Mouse (Mus musculus): ENCODE results near the gene Mief2.

Mief2 gene

GRCm38 (mm10) chr11:60728260-60728761, at the start of gene Mief2:
Gene Mief2 (plus strand): TSS chr11:60728398.
- DNase-seq (ENCODE audit: low spot score in 2 of 2) = peak; percentile 94 to 96

DNA sequence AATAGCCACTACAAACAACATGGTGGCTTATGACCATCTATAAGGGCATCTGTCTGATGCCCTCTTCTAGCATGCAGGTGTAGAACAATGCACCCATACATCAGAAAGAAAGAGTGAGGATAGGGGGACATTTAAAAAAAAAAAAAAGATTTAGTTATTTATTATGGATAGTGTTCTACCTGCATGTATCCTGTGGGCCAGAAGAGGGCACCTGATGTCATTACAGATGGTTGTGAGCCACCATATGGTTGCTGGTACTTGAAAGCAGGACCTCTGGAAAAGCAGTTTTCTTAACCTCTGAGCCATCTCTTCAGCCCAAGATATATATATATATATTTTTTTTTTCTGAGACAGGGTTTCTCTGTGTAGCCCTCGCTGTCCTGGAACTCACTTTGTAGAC, 32.0 kb upstream of the Mief2 start:
- no peak for DNase-seq (ENCODE audit: low spot score in 2 of 2)

- DNase-seq (ENCODE audit: low spot score in 2 of 2) = no peak
Measured at GRCm38 (mm10) chr11:60697561-60697960, 30.6 kb upstream of the Mief2 start.

GRCm38 (mm10) chr11:60698806-60699523, 29.2 kb upstream of the Mief2 start:
- DNase-seq (ENCODE audit: low spot score in 2 of 2) = peak; percentile 13 to 23

DNA sequence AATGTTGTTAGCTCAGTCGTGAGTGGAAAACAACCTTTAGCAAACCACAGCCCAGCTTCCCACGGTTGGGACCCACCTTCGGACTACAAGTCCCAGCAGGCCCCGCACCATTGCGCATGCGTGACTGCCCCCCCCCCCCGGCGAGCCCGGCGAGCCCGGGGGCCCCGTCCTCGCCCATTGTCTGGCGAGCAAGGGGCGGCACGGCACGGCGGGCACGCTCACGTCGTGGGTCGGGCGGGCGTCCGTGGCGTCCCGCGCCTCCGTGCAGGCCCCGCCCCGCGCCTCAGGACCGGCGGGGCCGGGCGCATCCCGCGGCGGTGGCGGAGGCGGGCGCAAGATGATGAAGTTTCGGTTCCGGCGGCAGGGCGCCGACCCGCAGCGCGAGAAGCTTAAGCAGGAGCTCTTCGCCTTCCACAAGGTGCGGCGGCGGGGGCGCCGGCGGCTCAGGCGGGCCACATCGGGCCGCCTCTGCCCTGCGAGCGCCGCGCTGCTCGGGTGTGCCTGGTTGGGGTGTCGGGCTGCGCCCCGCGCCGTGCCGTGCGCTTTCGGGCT, 28.6 kb upstream of the Mief2 start, which contains the start of gene Llgl1:
Gene Llgl1, plus strand, starts transcription at position 200 of the 552 bp plus-strand sequence.
- peak; percentile 79 for DNase-seq (ENCODE audit: low spot score in 2 of 2)

DNA sequence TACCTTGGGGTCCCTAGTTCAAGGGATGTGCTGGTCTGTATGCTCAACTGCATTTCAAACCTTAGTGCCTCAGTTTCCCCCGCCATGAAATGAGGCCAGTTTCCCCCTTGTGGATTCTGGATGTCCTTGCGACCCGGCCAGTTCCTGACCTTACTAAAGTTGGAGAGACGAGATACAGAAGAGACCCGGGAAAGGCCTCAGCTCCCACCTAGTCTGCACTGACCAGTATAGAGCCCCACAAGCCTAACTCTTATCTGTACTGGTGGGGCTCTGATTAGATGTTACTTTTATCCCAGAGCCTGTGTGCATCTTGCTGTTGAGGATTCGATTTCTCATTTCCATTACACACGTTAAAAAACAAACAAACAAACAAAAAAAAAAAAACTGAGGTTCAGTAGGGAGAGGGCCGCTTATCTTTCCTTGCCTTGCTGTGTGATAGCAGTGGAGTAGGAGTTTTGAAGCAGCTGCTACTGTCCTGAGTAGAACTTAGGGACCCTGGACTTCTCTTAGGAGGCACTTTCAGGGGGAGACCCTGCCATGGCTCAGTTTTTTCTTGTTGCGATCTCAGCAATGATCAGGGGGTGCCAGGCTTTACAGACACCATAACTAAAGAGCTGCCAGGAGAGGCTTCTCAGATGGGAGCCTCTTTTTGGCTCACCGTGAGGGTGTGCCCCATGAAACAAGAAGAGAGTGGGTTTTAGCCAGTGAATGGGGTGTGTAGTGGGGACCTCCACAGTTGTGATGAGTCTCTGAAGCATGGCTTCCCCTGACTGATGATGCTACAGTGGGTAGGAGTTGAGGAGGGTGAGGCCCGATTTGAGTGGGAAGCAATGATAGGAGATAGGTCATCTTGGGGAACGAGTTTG, 27.6 kb upstream of the Mief2 start:
- peak in 1 of 2 experiments; percentile 3 for DNase-seq (ENCODE audit: low spot score in 2 of 2)

GRCm38 (mm10) chr11:60701611-60702010, 26.6 kb upstream of the Mief2 start:
- peak in 1 of 2 experiments; percentile 2 for DNase-seq (ENCODE audit: low spot score in 2 of 2)

DNA sequence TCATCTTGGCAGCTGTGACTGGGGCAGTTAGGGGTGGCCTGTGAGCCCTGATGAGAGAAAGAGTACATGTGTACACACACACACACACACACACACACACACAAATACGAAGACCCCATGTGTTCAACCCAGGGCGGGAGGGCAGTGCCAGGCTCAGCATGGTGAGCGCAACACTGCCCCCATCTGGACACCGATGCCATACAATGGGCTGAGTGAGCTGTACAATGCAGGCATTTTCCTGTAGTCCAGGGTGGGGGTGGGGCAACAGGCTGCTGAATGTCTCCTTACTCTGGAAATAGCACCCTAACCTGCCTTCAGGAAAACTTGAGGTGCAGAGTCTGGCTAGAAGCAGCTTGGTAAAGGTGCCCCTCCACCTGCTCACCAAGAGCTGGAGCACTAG, 25.1 kb upstream of the Mief2 start:
- DNase-seq (ENCODE audit: low spot score in 2 of 2) = peak; percentile 55 to 72

DNA sequence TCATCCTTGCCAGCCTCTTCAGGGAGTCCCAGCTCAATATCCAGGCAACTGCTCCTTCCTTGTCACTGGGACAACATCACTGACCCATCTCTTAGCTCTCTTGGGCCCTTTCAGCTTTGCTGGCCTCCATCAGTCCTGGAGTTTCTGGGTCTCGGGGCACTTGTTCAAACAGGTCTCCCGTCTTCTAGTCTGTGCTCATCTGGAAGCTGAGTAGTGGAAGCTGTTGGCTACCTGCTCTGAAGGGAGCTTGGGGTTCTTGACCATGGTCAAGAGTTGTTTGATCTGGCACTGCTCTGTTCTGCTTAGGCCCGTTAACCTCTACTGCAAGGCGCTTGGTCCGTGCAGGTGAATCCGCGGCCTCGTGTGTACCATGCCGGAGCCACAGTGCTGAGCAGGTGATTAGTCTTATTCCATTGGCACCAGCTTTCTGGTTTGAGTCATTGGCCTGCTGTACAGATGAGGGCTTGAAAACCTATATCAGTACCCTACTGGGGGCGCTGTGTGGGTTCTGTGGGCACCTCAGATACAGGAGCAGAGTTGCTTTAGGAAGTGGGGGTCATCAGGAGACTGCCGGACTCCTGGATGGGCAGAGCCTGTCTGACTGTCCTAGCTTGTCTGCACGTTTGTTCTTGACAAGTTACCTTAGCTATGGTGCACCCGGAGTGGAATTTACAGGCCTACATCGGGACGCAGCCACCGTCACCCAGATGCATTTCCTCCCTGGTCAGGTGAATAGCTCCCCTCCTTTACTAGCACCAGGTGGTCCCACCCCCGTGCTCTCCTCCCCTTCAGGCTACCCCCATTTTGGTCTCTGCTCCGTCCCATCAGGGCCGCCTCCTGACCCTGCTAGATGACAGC, 23.9 kb upstream of the Mief2 start:
- peak in 1 of 2 experiments; percentile 1 for DNase-seq (ENCODE audit: low spot score in 2 of 2)

- DNase-seq (ENCODE audit: low spot score in 2 of 2) = peak in 1 of 2 experiments; percentile 0
Measured at GRCm38 (mm10) chr11:60705255-60705654, 22.9 kb upstream of the Mief2 start.

- no peak for DNase-seq (ENCODE audit: low spot score in 2 of 2)
Measured at GRCm38 (mm10) chr11:60706076-60706475, 22.1 kb upstream of the Mief2 start.

DNA sequence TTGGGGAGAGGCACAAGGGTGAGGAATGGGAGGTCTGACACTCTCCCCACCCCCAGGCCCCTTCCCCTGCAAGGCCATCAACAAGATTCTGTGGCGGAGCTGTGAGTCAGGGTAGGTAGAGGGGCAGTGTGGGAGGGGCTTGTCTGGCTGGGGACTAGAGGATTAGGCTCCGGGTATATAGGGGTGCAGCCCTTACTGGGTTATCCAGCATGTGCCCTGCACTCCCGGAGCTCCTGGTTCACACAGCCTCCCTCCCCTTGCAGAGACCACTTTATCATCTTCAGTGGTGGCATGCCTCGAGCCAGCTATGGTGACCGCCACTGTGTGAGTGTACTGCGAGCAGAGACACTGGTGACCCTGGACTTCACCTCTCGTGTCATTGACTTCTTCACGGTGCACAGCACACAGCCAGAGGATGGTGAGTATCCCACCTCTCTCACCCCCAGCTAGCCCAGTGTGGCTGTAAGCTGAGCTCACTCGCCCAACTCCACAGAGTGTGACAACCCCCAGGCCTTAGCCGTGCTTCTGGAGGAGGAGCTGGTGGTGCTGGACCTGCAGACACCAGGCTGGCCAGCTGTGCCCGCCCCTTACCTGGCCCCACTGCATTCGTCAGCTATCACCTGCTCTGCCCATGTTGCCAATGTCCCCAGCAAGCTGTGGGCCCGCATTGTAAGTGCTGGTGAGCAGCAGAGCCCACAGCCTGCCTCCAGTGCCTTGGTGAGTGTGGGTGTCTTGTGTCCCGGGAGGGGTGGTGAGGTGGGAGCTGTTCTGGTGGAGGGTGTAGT, 21.3 kb upstream of the Mief2 start:
- peak in 1 of 2 experiments; percentile 3 for DNase-seq (ENCODE audit: low spot score in 2 of 2)

DNA sequence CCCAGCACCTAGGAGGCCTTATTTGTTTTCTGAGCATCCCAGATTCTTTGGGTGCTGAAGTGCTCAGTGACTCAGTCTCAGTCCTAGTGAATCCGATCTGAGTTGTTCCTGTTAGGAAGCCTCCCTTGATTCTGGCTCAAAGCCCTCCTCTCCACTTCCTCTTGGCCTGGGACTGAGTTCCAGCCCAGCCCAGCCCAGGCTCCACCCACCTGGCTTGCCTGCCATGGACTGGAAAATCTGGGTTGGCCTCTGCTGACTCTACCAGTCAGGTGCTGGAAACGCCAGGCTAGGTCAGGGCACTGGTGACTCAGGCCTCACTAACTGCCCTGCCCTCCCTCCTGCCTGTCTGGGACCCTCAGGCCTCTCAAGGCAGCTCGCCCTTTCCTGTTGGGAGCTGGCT, 20.5 kb upstream of the Mief2 start:
- DNase-seq (ENCODE audit: low spot score in 2 of 2) = peak in 1 of 2 experiments; percentile 26

GRCm38 (mm10) chr11:60708631-60709030, 19.6 kb upstream of the Mief2 start:
- no peak for DNase-seq (ENCODE audit: low spot score in 2 of 2)

- DNase-seq (ENCODE audit: low spot score in 2 of 2) = no peak
Measured at GRCm38 (mm10) chr11:60709481-60710465, 18.4 kb upstream of the Mief2 start.

DNA sequence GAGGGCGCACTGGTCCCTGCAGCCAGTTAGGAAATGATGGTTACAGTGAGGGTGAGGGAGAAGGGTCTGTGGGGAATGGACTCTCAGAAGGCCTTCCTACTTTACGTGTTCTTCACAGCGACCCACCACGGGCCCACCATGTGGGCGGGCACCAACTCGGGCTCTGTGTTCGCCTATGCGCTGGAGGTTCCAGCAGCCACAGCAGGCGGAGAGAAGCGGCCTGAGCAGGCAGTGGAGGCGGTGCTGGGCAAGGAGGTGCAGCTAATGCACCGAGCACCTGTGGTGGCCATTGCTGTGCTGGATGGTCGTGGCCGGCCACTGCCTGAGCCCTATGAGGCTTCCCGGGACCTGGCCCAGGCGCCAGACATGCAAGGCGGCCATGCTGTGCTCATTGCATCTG, 17.0 kb upstream of the Mief2 start:
- DNase-seq (ENCODE audit: low spot score in 2 of 2) = no peak

DNA sequence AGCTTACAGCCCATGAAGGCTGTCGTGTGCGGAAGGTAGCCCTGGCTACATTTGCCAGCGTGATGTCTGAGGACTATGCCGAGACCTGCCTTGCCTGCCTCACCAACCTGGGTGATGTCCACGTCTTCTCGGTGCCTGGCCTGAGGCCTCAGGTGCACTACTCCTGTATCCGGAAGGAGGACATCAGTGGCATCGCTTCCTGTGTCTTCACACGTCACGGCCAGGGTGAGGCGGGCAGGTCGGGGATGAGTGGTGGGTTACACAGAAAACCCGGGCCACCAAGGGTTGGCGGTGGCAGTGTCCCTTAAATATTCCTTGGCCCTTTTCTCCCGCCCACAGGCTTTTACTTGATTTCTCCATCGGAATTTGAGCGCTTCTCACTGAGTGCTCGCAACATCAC, 16.2 kb upstream of the Mief2 start:
- DNase-seq (ENCODE audit: low spot score in 2 of 2) = no peak

- DNase-seq (ENCODE audit: low spot score in 2 of 2) = no peak
Measured at GRCm38 (mm10) chr11:60712639-60713255, 15.5 kb upstream of the Mief2 start.

- DNase-seq (ENCODE audit: low spot score in 2 of 2) = no peak
Measured at GRCm38 (mm10) chr11:60715833-60716232, 12.4 kb upstream of the Mief2 start.
